Mouse (Mus musculus) lung, postnatal 0 days (tissue): ENCODE data around the gene Tspan2.

Experiments
- CTCF ChIP-seq: IDR thresholded peaks from 2 replicates; pipeline ENCODE4 v1.5.1; 2016; ENCODE audit warnings: antibody characterized with exemption, mild to moderate bottlenecking
- EP300 ChIP-seq: IDR thresholded peaks from 2 replicates; pipeline ENCODE4 v1.6.1; 2016; ENCODE audit warnings: antibody characterized with exemption, mild to moderate bottlenecking, control low read depth

DNA sequence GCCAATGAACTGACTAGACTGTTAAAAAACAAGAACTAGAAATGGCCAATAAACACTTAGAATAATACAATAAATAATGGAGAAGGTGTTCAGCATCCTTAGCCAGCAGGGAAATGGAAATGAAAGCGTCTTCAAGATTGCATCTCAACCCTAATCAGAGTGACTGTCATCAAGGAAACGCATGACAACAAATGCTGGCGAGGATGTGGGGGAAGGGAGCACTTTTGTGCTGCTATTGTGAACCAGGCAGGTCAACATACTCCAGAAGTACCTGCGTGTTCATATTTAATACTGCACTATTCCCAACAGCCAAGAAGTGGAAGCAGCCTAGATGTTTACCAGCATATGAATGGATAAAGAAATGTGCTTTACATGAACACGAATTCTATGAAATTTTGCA is 4.9 kb upstream of the Tspan2 start:
- TF ChIP-seq CTCF (no peak), EP300 (no peak)
